Mouse (Mus musculus): Measurements from ENCODE around the gene Imp3.
"Not testable (repeated sequence)": the region's sequence is repeated elsewhere in the genome, so short reads cannot be mapped to it uniquely, and the experiment has no call there.

Imp3 gene

DNA sequence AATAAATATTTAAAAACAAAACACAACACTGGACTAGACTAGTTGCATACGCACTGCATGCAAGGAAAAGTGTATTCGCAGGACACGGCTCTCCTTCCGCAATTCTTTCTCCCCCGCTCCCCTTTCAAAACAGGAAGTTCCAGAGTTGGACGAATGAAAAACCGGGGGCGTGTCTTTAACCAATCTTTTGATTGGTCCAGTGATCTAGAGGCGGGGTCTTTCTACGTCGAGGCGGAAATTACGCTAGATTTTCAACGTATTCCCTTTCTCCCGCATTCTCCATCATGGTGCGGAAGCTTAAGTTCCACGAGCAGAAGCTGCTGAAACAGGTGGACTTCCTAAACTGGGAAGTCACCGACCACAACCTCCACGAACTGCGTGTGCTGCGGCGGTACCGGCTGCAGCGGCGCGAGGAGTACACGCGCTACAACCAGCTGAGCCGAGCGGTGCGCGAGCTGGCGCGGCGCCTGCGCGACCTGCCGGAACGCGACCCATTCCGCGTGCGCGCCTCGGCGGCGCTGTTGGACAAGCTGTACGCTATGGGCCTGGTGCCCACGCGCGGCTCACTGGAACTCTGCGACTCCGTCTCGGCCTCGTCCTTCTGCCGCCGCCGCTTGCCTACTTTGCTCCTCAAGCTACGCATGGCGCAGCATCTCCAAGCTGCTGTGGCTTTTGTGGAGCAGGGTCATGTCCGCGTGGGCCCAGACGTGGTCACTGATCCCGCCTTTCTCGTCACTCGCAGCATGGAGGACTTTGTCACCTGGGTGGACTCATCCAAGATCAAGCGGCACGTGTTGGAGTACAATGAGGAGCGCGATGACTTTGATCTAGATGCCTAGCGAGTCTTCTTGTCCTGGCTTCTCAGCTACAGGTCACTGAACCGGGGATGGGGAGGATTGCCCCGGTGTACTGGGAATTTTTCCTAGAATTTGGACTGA is at the start of gene Imp3:
Gene Imp3 (plus strand): TSS at position 253 of the 938 bp plus-strand sequence.
- peak; percentile 96 for DNase-seq (ENCODE audit: low read depth, low spot score)

DNA sequence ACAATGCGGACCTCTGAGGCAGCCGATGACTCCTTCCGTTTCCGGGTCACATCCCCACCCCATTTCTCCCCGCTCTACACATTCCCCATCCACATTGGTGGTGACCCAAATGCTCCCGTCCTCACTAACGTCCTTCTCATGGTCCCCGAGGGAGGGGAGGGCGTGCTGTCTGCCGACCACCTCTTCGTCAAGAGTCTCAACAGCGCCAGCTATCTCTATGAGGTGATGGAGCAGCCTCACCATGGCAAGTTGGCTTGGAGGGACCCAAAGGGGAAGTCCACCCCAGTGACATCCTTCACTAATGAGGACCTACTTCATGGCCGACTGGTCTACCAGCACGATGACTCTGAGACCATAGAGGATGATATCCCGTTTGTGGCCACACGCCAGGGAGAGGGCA is 49.7 kb upstream of the Imp3 start:
- DNase-seq (ENCODE audit: low read depth, low spot score), result no peak

DNA sequence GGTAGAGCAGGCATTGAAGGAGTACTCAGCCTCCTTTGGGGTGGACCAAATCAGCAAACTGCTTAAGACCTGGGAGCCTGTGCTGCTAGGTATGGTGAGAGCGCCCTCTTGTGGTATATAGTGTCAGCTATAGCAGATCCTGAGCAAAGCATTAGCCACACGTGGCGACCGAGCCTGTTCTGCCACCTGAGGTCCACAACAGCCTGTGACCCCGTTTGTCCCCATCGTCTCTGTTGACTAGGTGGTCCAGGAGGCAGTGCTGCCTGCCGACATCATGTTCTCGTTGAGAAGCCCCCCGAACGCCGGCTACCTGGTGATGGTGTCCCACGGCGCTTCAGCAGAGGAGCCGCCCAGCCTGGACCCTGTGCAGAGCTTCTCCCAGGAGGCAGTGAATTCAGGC is 47.5 kb upstream of the Imp3 start:
- peak; percentile 83 for DNase-seq (ENCODE audit: low read depth, low spot score)

DNA sequence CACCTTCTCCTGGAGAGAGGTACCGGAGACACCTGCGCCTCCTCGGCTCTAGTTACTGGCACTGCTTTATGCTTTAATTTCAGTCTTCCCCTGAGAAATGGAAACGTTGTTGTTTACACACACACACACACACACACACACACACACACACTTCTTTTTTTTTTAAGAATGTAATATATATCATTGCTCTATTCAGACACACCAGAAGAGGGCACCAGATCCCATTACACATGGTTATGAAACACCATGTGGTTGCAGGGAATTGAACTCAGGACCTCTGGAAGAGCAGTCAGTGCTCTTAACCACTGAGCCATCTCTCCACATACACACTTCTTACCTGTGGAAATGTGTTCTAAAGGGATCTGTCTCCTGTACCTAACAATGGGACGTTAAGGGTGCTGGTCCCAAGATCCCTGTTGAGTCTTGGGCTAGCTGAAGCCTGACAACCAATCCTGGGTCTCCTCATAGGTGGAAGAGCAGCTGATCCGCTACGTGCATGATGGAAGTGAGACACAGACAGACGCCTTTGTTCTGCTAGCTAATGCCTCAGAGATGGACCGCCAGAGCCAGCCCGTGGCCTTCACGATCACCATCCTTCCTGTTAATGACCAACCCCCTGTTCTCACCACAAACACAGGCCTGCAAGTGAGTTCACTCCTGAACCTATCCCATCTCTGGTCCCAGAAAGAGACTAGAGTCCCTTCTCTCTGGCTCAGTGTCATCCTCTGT is 46.6 kb upstream of the Imp3 start:
- DNase-seq (ENCODE audit: low read depth, low spot score), result peak; percentile 10

DNA sequence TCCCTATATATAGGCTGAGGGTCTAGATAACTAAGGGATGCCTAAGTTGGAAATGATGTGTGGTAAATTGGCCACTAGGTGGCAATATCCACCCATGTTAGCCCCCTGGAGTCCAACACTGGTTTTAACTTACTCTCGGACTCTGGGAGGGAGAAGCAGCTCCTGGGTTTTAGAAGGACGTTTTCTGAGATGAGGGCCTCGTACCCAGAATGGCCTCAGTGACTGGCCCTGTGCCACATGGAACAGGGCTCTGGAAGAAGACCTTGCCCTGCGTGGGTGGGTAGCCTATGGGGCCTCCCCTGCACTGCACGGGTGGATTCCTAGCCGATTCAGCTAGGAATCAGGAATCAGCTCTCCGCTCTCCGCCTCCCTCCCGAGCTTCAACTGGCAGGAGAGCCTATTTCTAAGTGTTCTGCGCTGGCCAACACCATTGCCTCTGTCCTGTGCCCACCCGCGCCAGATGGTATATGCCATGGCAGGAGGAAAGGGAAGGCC is 45.7 kb upstream of the Imp3 start:
- peak; percentile 79 for DNase-seq (ENCODE audit: low read depth, low spot score)

DNA sequence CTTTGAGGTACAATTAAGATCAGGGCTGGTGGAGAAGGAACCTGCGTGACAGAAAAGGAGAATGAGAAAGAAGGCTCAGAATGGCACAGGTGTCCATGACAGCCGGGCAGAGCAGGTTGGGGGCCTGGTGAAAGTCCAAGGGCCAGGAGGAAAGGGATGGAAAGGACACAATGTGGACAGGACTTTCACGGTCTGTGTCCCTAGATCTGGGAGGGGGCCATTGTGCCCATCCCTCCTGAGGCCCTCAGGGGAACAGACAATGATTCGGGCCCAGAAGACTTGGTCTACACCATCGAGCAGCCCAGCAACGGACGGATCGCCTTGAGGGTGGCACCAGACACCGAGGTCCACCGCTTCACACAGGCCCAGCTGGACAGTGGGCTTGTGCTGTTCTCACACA is 45.2 kb upstream of the Imp3 start:
- no peak for DNase-seq (ENCODE audit: low read depth, low spot score)

DNA sequence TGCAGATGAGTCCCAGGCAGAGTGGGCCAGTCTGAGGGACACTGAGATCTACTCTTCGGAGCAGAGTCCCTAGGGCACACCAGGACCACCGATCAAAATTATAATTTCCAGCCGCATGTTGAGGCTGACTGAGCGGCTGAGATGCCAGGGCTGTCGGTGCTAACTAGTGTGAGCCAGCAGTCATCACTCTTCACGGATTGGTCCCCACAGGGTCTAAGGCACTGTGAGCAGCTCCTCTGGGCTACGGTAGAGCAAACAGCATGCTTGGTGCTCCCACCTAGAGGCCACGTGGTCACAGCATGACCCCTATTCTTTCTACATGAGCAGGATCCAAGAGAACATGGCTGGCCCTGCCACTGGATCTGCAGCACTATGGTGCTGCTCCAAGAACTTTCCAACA is 44.0 kb upstream of the Imp3 start:
- no peak for DNase-seq (ENCODE audit: low read depth, low spot score)

DNA sequence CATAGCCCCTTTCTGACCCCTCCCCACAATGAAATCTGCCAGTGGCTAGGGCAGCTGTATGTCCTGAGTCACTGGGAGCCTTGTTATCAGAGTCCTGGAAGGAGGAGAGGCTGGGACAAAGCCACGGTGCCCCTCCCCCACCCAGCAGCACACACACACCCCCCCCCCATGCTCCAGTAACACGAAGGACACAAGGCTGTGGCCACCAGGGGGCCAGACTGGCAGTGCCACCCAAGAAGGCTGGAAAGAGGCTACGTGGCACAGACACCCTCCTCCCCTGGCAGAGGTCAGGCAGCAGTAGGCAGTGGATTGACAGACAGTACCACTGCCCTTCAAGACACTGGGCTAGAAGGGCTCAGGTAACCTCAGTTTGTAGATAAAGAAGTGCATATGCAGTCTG is 43.3 kb upstream of the Imp3 start:
- peak; percentile 30 for DNase-seq (ENCODE audit: low read depth, low spot score)

DNA sequence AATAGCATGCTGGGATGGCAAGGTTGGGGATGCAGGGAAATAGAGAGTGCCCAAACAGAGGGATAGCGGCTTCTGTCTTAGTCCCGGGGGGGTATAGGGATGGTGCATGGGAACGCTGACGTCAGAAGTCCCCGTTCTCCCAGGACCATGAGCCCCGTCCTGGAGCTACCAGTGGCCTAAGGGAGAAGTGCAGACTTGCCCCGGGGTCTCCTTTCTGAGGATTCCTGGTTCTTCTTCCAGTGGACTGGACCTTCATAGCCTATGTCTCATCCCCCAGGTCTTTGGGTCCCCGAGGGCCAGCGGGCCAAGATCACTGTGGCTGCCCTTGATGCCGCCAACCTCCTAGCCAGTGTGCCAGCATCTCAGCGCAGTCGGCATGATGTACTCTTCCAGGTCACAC is 40.5 kb upstream of the Imp3 start:
- DNase-seq (ENCODE audit: low read depth, low spot score), result no peak

DNA sequence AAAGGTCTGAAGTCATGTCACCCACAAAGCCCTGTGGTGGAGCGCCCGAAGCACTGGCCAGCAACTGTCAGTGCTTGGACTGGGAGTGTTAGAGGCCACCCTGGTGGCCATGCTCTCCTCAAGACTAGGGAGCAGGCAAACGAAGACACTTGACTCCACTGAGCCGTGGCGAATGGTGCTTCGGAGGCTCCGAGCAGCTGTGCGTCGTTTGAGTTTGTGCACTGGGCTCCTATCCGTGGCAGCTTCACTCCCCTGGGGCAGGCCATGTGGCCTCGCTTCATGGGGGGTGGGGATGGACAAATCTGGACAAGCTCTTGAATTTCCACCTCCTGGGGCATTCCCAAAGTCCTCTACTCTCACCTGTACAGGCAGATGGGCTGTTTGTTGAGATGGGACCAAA is 37.9 kb upstream of the Imp3 start:
- DNase-seq (ENCODE audit: low read depth, low spot score), result no peak

DNA sequence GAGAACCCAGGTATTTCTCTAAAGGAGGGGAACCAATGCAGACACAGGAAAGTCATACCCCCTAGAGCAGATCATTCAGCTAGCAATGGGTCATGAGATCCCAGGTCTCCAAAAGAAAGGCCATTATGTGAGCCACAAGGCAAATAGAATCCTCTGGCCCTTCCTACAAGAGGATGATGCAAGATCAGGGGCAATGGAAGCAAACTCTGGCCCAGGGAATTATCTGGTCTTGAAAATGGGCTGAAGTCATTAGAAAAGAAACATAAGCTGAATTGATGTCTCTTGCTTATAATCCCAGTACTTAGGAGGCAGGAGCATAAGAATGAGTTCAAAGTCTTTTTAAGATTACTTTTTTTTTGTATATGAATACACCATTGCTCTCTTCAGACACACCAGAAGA is 37.2 kb upstream of the Imp3 start:
- DNase-seq (ENCODE audit: low read depth, low spot score), result no peak

DNA sequence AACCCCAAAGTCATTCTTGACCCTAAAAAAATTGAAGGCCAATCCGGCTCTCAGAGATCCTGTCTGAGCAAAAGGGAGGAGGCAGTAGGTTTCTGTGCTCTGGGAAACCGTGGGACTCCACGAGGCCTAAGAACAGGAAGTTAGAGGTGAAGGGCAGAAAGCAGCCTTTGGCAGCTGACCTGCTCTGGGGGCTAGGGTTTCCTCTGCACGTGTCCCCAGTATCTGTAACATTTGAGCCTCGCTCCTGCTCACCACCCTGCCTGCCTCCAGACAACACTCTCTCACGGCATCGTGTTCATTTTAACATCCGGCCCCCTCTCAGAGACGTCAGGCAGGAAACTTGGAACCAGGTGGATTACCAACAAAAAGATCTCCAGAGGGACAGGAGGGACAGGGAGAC is 36.7 kb upstream of the Imp3 start:
- DNase-seq (ENCODE audit: low read depth, low spot score), result no peak

DNA sequence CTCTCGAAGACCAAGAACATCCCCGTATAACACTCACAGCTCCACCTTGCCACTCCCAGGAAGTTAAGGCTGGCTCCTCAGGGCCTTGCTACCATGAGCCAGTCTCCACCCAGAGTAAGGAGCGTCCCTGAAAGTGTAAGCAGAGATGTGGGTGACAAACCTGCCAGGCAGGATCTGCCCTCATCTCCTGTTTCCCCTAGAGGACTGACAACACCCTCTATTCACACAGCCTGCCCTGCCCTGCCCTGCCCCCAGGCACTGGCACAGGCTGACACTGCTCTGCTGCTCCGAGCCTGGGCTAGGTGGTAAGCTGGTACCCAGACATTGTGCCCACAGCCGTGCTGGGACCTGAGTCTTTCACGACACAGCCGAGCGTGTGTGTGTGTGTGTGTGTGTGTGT is 36.1 kb upstream of the Imp3 start:
- DNase-seq (ENCODE audit: low read depth, low spot score), result no peak

DNA sequence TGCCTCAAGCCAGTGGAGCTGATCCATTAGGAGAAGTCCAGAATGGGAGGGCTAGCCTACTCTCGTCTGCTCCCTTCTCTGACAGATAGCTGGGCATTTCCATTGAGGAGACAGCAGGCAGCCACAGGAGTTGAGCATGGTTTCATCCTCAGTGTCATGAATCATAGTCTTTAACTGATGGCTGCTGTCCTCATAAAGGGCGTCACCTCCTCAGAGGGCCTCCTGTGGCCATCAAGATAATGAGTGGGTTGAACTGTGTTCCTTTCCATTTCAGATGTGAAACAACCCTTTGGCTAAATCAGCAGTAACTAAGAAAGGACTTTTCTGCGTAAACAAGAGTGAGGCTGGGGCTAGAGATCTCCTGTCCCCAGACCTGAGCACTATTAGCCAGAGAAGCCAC is 33.6 kb upstream of the Imp3 start:
- no peak for DNase-seq (ENCODE audit: low read depth, low spot score)

DNA sequence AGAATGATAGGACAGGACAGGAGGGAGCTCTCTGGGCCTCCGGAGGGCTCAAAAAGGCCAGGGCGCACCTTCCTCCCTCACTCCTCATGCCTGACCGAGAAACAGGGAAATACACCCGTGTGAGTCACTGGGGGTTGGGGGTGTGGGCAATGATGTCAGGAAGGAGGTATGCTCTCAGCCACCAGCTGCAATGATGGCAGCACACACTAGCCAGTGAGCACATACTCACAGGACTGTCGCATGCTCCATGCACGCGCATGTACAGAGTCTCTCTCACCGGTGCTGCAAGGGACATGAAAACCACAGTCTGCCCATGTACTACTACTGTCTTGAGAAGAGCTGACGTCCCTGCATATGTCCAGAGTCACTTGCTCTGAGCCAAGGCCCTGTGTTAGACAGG is 29.7 kb upstream of the Imp3 start:
- DNase-seq (ENCODE audit: low read depth, low spot score), result no peak

DNA sequence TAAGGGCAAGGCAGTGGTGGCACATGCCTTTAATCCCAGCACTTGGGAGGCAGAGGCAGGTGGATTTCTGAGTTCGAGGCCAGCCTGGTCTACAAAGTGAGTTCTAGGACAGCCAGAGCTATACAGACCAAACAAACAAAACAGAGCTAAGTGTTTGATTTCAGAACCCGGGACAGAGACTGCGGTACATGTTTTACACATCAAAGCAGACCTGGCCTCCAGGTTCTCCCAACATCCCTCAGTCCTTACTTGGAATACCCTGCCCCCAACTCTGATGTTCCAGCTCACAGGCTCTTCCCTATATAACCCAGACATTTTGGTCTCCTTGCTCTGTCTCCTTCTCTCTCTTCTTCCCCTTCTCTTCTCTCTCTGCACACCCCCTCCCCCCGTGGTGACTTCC is 27.3 kb upstream of the Imp3 start:
- DNase-seq (ENCODE audit: low read depth, low spot score), result not testable (repeated sequence)

DNA sequence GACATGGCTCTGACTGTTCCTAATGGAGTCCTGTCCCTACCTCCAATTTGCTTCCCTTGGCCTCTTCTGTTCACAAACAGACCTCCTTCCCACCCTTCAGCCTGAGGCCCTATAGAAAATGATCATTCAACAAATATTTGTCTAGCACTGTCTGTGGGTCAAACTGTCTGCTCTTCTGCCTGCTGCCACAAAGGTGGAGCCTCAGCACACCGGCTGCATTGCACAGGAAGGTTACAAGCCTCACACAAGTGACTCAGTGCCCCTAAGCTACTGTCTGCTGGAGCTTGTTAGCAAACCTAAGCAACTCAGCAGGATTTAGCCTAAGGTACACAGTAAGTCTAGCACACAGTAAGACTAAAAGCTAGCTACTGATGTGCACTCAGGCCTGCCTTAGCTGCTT is 26.3 kb upstream of the Imp3 start:
- no peak for DNase-seq (ENCODE audit: low read depth, low spot score)

DNA sequence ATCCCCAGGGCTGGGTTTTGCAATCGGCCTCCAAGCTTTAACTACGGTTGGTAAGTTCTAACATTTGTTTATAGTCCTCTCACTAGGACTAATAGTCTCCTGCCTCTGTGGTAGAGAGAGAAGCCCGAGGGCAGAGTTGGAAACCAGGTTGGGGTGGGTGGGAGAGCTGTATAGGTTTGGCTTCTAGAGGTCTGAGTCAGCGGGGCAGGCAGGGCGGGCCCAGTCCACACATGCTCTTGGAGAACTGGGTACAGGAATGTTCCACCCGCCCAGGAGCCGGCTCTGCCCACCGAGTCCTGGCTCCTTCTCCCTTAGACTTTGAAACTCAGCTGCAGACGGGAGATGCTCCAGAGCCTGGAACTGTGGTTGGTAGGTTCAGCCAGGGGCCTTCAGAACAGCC is 23.3 kb upstream of the Imp3 start:
- DNase-seq (ENCODE audit: low read depth, low spot score), result no peak

DNA sequence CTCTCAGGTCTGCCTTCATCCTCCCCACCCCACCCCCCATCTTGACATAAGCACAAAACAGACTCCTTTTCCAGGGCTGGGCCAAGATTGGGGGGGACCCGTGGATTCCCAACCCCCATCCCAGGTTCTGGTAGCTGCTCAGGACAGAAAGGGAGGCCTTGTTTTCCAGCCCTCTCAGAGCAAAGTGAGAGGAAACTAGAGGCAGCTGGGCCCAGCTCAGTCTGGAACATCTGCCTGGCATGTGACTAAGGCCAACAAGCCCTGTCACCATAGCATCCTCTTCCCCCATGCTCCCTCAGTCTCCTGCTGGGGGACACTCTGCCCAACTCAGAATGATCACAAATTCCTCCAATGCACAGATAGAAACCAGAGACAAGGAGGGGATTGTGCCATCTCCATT is 22.2 kb upstream of the Imp3 start:
- no peak for DNase-seq (ENCODE audit: low read depth, low spot score)

DNA sequence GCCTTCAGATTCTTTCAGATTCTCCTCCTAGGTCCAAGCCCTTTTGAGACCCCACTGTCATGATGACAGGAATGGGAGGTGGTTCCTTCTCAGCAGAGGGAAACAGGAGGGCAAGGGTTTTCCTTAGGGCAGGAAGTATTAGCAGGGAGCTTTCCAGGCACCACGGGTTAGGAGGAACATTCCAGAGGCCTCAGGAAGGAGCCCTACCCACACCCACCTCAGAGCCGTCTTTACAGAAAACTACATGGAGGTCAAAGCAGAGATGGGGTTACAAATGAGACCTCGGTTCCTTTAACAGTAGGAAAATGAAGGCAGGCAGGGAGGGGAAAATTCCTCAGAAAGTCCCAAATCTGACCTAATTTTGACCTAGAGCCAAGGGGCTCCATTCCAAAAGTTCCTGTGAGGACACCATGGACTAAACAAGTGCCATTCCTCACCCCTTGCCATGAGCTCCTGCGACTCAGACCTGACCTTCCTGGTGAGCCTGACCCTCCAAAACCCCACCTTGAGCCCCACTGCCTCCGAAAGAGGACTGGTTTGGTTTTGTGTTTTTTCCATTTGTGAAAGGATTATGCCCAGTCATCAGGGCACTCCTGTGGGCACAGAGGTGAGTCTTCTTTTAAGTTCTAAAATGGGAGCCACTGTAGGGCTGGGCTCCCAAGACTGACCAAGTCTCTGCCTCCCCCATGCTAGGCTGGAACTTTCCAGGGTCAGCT is 21.4 kb upstream of the Imp3 start:
- DNase-seq (ENCODE audit: low read depth, low spot score), result no peak

DNA sequence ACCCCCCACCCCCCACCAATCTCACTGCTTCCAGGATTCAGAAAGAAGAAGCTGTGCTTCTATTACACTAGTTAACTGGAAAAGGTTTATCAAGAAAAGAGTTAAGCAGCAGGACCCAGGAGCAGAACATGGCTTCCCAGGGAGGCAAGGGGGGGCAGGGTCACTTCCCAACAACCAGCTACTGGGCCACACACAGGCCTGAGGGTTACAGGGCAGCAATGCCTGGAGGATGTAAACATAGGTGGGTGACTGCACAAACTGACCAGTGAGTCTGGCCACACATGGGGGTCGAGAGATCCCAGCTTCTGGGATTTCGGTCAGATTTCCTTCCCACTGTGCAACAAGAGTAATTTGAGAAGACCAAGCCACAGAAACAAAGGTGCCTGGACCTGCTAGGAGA is 20.1 kb upstream of the Imp3 start:
- DNase-seq (ENCODE audit: low read depth, low spot score), result no peak

DNA sequence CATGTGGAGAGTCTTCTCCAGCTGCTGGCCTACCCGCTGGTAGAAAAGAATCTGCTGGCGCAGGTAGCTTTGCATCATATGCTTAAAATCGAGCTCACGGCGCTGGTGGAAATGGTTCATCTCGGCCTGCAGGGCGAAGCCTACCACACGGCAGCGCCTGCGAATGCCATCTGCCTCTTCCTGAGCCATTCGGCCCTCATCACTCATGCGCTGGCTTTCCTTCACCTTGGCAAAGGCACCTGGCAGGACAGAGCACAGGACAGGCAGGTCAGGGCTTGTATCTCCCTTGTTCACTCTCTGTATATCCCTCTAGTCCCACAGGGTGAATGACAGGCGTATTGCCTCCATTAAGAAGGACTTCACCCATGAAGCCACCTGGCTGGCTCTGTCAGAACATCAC is 18.8 kb upstream of the Imp3 start:
- no peak for DNase-seq (ENCODE audit: low read depth, low spot score)
